Mouse (Mus musculus) MEL (cell line): Measurements from ENCODE around the gene Pomt2. TPM values are rescaled to one million over a fixed set of nuclear protein-coding genes. Genes with fewer than 3 reads are reported as not detected.

Experiments used
- DNase-seq: peaks from one replicate; pipeline ENCODE4 v3.0.0; 2011; ENCODE audit warnings: low read depth, low spot score
- H3K27ac ChIP-seq: 2 replicates; pipeline ENCODE4 v1.5.1; 2012; ENCODE audit warnings: low read depth, mild to moderate bottlenecking, control low read depth, low read length, moderate library complexity; ENCODE audit not compliant: control insufficient read depth
- H3K27me3 ChIP-seq, 2 experiments: fragments of 150-350 bp in 1 of 2; sonication (generic) in 1 of 2; 2 replicates each; pipeline ENCODE4 v1.6.1; 2012; ENCODE audit warnings: low read length in 2 of 2, mild to moderate bottlenecking in 2 of 2, improper control_type of control experiment in 1 of 2, moderate library complexity in 1 of 2; ENCODE audit not compliant: insufficient read depth in 2 of 2, control insufficient read depth in 1 of 2
- H3K36me3 ChIP-seq, 2 experiments: 2 replicates each; pipeline ENCODE4 v1.6.1; 2012 to 2014; ENCODE audit warnings: low read length in 2 of 2, improper control_type of control experiment in 1 of 2, inconsistent platforms in 1 of 2, mild to moderate bottlenecking in 1 of 2; ENCODE audit not compliant: insufficient read depth in 2 of 2, control insufficient read depth in 1 of 2
- H3K4me1 ChIP-seq, 2 experiments: fragments of 150-350 bp in 1 of 2; sonication (generic) in 1 of 2; 2 replicates each; pipeline ENCODE4 v1.6.1; 2012; ENCODE audit warnings: low read length in 2 of 2, improper control_type of control experiment in 1 of 2, mild to moderate bottlenecking in 1 of 2; ENCODE audit not compliant: insufficient read depth in 2 of 2, control insufficient read depth in 1 of 2
- H3K4me3 ChIP-seq, 2 experiments: fragments of 150-350 bp in 1 of 2; sonication (generic) in 1 of 2; 2 replicates each; pipeline ENCODE4 v1.5.1; 2012; ENCODE audit warnings: low read depth in 2 of 2, low read length in 2 of 2, mild to moderate bottlenecking in 2 of 2, moderate library complexity in 2 of 2, control low read depth in 1 of 2, improper control_type of control experiment in 1 of 2; ENCODE audit not compliant: control insufficient read depth in 1 of 2, insufficient read depth in 1 of 2
- H3K79me2 ChIP-seq: 2 replicates; pipeline ENCODE4 v1.6.1; 2012; ENCODE audit warnings: mild to moderate bottlenecking, low read length, moderate library complexity; ENCODE audit not compliant: control insufficient read depth, poor library complexity, insufficient read depth
- H3K9ac ChIP-seq: 2 replicates; pipeline ENCODE4 v1.6.1; 2012; ENCODE audit warnings: low read depth, mild to moderate bottlenecking, control low read depth, low read length, moderate library complexity; ENCODE audit not compliant: control insufficient read depth, poor library complexity, severe bottlenecking
- H3K9me3 ChIP-seq: fragments of 150-350 bp; sonication (generic); replicated peaks from 2 replicates; pipeline ENCODE4 v1.6.1; 2012; ENCODE audit warnings: mild to moderate bottlenecking, low read length, improper control_type of control experiment, moderate library complexity; ENCODE audit not compliant: insufficient read depth
- BHLHE40 ChIP-seq: IDR thresholded peaks from 2 replicates; pipeline ENCODE4 v1.6.1; 2012; ENCODE audit warnings: low read depth, mild to moderate bottlenecking, inconsistent platforms, low read length, improper control_type of control experiment, borderline replicate concordance
- CHD2 ChIP-seq: IDR thresholded peaks from 2 replicates; pipeline ENCODE4 v1.6.1; 2011; ENCODE audit warnings: low read length, improper control_type of control experiment
- E2F4 ChIP-seq: IDR thresholded peaks from 2 replicates; pipeline ENCODE4 v1.6.1; 2011; ENCODE audit warnings: low read depth, low read length, improper control_type of control experiment, borderline replicate concordance
- EP300 ChIP-seq, 2 experiments: IDR thresholded peaks; 2 replicates each; pipeline ENCODE4 v1.6.1; 2011; ENCODE audit warnings: improper control_type of control experiment in 2 of 2, low read length in 2 of 2, low read depth in 1 of 2, mild to moderate bottlenecking in 1 of 2
- ETS1 ChIP-seq: IDR thresholded peaks from 2 replicates; pipeline ENCODE4 v1.6.1; 2012; ENCODE audit warnings: low read depth, mild to moderate bottlenecking, inconsistent platforms, low read length, improper control_type of control experiment, moderate library complexity
- GABPA ChIP-seq: IDR thresholded peaks from 2 replicates; pipeline ENCODE4 v1.6.1; 2012; ENCODE audit warnings: low read depth, mild to moderate bottlenecking, inconsistent platforms, low read length, improper control_type of control experiment, moderate library complexity
- GATA1 ChIP-seq: IDR thresholded peaks from 2 replicates; pipeline ENCODE4 v1.6.1; 2011; ENCODE audit warnings: low read depth, low read length, improper control_type of control experiment
- HCFC1 ChIP-seq: IDR thresholded peaks from 2 replicates; pipeline ENCODE4 v1.6.1; 2012; ENCODE audit warnings: low read depth, mild to moderate bottlenecking, inconsistent platforms, low read length, improper control_type of control experiment, moderate library complexity
- JUND ChIP-seq: IDR thresholded peaks from 2 replicates; pipeline ENCODE4 v1.6.1; 2011; ENCODE audit warnings: low read depth, mild to moderate bottlenecking, improper control_type of control experiment, low read length
- KAT2A ChIP-seq: conservative IDR thresholded peaks from 2 replicates; pipeline ENCODE4 v1.6.1; 2012; ENCODE audit warnings: low read depth, low read length, improper control_type of control experiment, inconsistent platforms
- MAFK ChIP-seq: IDR thresholded peaks from 2 replicates; pipeline ENCODE4 v1.6.1; 2011; ENCODE audit warnings: low read depth, mild to moderate bottlenecking, low read length, improper control_type of control experiment, borderline replicate concordance
- MAX ChIP-seq: IDR thresholded peaks from 2 replicates; pipeline ENCODE4 v1.6.1; 2011; ENCODE audit warnings: low read length, improper control_type of control experiment
- MXI1 ChIP-seq: IDR thresholded peaks from 2 replicates; pipeline ENCODE4 v1.6.1; 2011; ENCODE audit warnings: mild to moderate bottlenecking, low read depth, low read length, improper control_type of control experiment
- MYB ChIP-seq: IDR thresholded peaks from 2 replicates; pipeline ENCODE4 v1.6.1; 2011; ENCODE audit warnings: mild to moderate bottlenecking, low read depth, low read length, improper control_type of control experiment
- POLR2A ChIP-seq, 2 experiments: IDR thresholded peaks; 2 replicates each; pipeline ENCODE4 v1.6.1; 2011 to 2012; ENCODE audit warnings: low read length in 2 of 2, mild to moderate bottlenecking in 2 of 2, control low read depth in 1 of 2, improper control_type of control experiment in 1 of 2, low read depth in 1 of 2, moderate library complexity in 1 of 2; ENCODE audit not compliant: control insufficient read depth in 1 of 2, insufficient read depth in 1 of 2, poor library complexity in 1 of 2
- POLR2AphosphoS5 ChIP-seq: IDR thresholded peaks from 2 replicates; pipeline ENCODE4 v1.6.1; 2012; ENCODE audit warnings: low read depth, borderline replicate concordance, mild to moderate bottlenecking, inconsistent platforms, low read length, moderate library complexity, mixed read lengths
- RAD21 ChIP-seq: IDR thresholded peaks from 2 replicates; pipeline ENCODE4 v1.6.1; 2011; ENCODE audit warnings: mild to moderate bottlenecking, low read depth, low read length, improper control_type of control experiment
- RCOR1 ChIP-seq: IDR thresholded peaks from 2 replicates; pipeline ENCODE4 v1.6.1; 2012; ENCODE audit warnings: low read depth, mild to moderate bottlenecking, inconsistent platforms, low read length, improper control_type of control experiment
- SIN3A ChIP-seq: IDR thresholded peaks from 2 replicates; pipeline ENCODE4 v1.6.1; 2012; ENCODE audit warnings: low read length, improper control_type of control experiment, inconsistent platforms
- TAL1 ChIP-seq: IDR thresholded peaks from 2 replicates; pipeline ENCODE4 v1.6.1; 2012; ENCODE audit warnings: mild to moderate bottlenecking, inconsistent platforms, low read length, moderate library complexity, mixed read lengths
- USF2 ChIP-seq, 2 experiments: IDR thresholded peaks; 2 replicates each; pipeline ENCODE4 v1.6.1; 2011 to 2012; ENCODE audit warnings: improper control_type of control experiment in 2 of 2, low read length in 2 of 2, borderline replicate concordance in 1 of 2, inconsistent platforms in 1 of 2, low read depth in 1 of 2, mild to moderate bottlenecking in 1 of 2; ENCODE audit not compliant: insufficient read depth in 1 of 2
- ZNF384 ChIP-seq: IDR thresholded peaks from 2 replicates; pipeline ENCODE4 v1.6.1; 2012; ENCODE audit warnings: low read depth, mild to moderate bottlenecking, inconsistent platforms, low read length, improper control_type of control experiment
- polyA plus RNA-seq, 2 experiments: library from polyadenylated mRNA; stranded (reverse) in 1 of 2; unstranded in 1 of 2; fragments of >175 nt in 1 of 2; fragments of >200 nt in 1 of 2; gene quantifications; 2 replicates each; pipeline versions ENCODE4 v1.2.1 to v1.2.4; 2012; ENCODE audit warnings: low replicate concordance in 2 of 2, low read depth in 1 of 2; ENCODE audit not compliant: insufficient read length in 2 of 2, insufficient read depth in 1 of 2, missing spikeins in 1 of 2
- total RNA-seq: library from RNA; depleted of rRNA; stranded (reverse); fragments of 300-350 nt; gene quantifications from 2 replicates; pipeline ENCODE4 v1.2.3, GENCODE M21; 2012

Gene Pomt2
- total and polyA plus RNA-seq, 3 experiments = 11.1 to 12.9 TPM; not detected in 1

- no peak overlapping the region for H3K4me3 ChIP-seq
- no peak overlapping the region for H3K27ac ChIP-seq
- no peaks in the 10 kb centered on the region for H3K27me3 ChIP-seq
- H3K36me3 ChIP-seq = no peaks in the 10 kb centered on the region
- no peaks in the 10 kb centered on the region for H3K9me3 ChIP-seq
- no peak for DNase-seq
- no peaks in the 10 kb centered on the region for H3K4me1 ChIP-seq
- H3K9ac ChIP-seq = no peak overlapping the region
- TF ChIP-seq HCFC1 (no peak), MYB (no peak), MAFK (no peak), POLR2AphosphoS5 (no peak), ZNF384 (no peak), JUND (no peak), TAL1 (no peak), USF2 (IDR thresholded peaks at IDR 0.05; ENCODE audit: borderline replicate concordance in 1 of 2, insufficient read depth in 1 of 2, low read depth in 1 of 2, low read length in 2 of 2) (no peak), SIN3A (no peak), MXI1 (no peak), GATA1 (no peak), E2F4 (no peak), POLR2A (IDR thresholded peaks at IDR 0.05; ENCODE audit: control insufficient read depth in 1 of 2, insufficient read depth in 1 of 2, low read depth in 1 of 2, low read length in 2 of 2, poor library complexity in 1 of 2) (no peak), RAD21 (no peak), GABPA (no peak), CHD2 (no peak), KAT2A (no peak), MAX (no peak), EP300 (IDR thresholded peaks at IDR 0.05; ENCODE audit: low read depth in 1 of 2, low read length in 2 of 2) (no peak)
- H3K79me2 ChIP-seq = no peaks in the 10 kb centered on the region
Measured at GRCm38 (mm10) chr12:87104796-87105195, 43.0 kb downstream of the Pomt2 start.

- Histone ChIP-seq H3K27ac (no peak overlapping the region), H3K9ac (no peak overlapping the region), H3K9me3 (no peaks in the 10 kb centered on the region), H3K4me1 (no peaks in the 10 kb centered on the region), H3K79me2 (no peaks in the 10 kb centered on the region), H3K27me3 (peaks cover 0 to 1% of the 10 kb centered on the region in 2 experiments; a peak in 2 of 4 replicates), H3K4me3 (no peak overlapping the region), H3K36me3 (no peaks in the 10 kb centered on the region)
- peak; percentile 35 for DNase-seq
- TF ChIP-seq BHLHE40 = no peak
- TF ChIP-seq GATA1 = 0 out of 2 replicates have a peak, but pooled peaks have one; percentile 32
- TF ChIP-seq ETS1 = no peak
- TF ChIP-seq SIN3A = no peak
- TF ChIP-seq RCOR1 = peak; percentile 63; the same call in 1 of the 2 replicates
Measured at GRCm38 (mm10) chr12:87103471-87103870, 44.3 kb downstream of the Pomt2 start.
